Mouse (Mus musculus) CH12.LX (cell line): ENCODE results near the gene Selenof.

Source experiments
- CTCF ChIP-seq, 2 experiments: IDR thresholded peaks in 1 of 2; conservative IDR thresholded peaks in 1 of 2; 2 replicates each; pipeline ENCODE4 v1.5.1; 2011 to 2012; ENCODE audit warnings: low read depth in 2 of 2, low read length in 2 of 2, improper control_type of control experiment in 1 of 2, inconsistent platforms in 1 of 2, mild to moderate bottlenecking in 1 of 2, moderate library complexity in 1 of 2
- EP300 ChIP-seq: IDR thresholded peaks from 2 replicates; pipeline ENCODE4 v1.6.1; 2011; ENCODE audit warnings: low read length, improper control_type of control experiment
- MAFK ChIP-seq: IDR thresholded peaks from 2 replicates; pipeline ENCODE4 v1.6.1; 2011; ENCODE audit warnings: low read length, improper control_type of control experiment; ENCODE audit not compliant: insufficient replicate concordance
- MAX ChIP-seq: IDR thresholded peaks from 2 replicates; pipeline ENCODE4 v1.6.1; 2011; ENCODE audit warnings: low read length, improper control_type of control experiment
- POLR2A ChIP-seq: IDR thresholded peaks from 2 replicates; pipeline ENCODE4 v1.6.1; 2011; ENCODE audit warnings: low read depth, mild to moderate bottlenecking, improper control_type of control experiment, low read length
- RCOR1 ChIP-seq: conservative IDR thresholded peaks from 2 replicates; pipeline ENCODE4 v1.6.1; 2012; ENCODE audit warnings: low read depth, mild to moderate bottlenecking, inconsistent platforms, low read length, improper control_type of control experiment
- TBP ChIP-seq: conservative IDR thresholded peaks from 2 replicates; pipeline ENCODE4 v1.6.1; 2011; ENCODE audit warnings: low read depth, low read length, improper control_type of control experiment
- TCF12 ChIP-seq: IDR thresholded peaks from 2 replicates; pipeline ENCODE4 v1.6.1; 2014; ENCODE audit warnings: low read depth, mild to moderate bottlenecking, inconsistent platforms, low read length, improper control_type of control experiment
- USF1 ChIP-seq: IDR thresholded peaks from 2 replicates; pipeline ENCODE4 v1.6.1; 2014; ENCODE audit warnings: low read depth, mild to moderate bottlenecking, inconsistent platforms, low read length, improper control_type of control experiment
- ZNF384 ChIP-seq: IDR thresholded peaks from 2 replicates; pipeline ENCODE4 v1.6.1; 2012; ENCODE audit warnings: low read depth, low read length, improper control_type of control experiment, inconsistent platforms

- TF ChIP-seq POLR2A (no peak), CTCF (conservative IDR thresholded peaks at IDR 0.05 in 1 of 2, IDR thresholded peaks at IDR 0.05 in 1 of 2; ENCODE audit: low read depth in 2 of 2, low read length in 2 of 2) (no peak), RCOR1 (no peak), TBP (no peak), ZNF384 (no peak), USF1 (no peak), MAX (no peak), MAFK (no peak), TCF12 (no peak), EP300 (no peak)
These were observed 16.6 kb downstream of the Selenof start for GRCm38 (mm10) chr3:144586731-144587130.
